Mouse (Mus musculus) G1E (cell line): ENCODE data around the gene E2f1. TPM values are rescaled to one million over a fixed set of nuclear protein-coding genes. Genes with fewer than 3 reads are reported as not detected.

ENCODE experiments used
- ATAC-seq: 2 replicates; pipeline ENCODE4 v1.8.0; 2016; ENCODE audit warnings: mild to moderate bottlenecking; ENCODE audit not compliant: insufficient number of reproducible peaks, poor library complexity, low FRiP score, severe bottlenecking; ENCODE audit errors: extremely low read depth
- DNase-seq: peaks from one replicate; pipeline ENCODE4 v3.0.0; 2012; ENCODE audit warnings: low spot score
- H3K27me3 ChIP-seq: 2 replicates; pipeline ENCODE4 v1.6.1; 2012; ENCODE audit warnings: mild to moderate bottlenecking, low read length, inconsistent platforms; ENCODE audit not compliant: insufficient read depth
- H3K36me3 ChIP-seq: replicated peaks from 2 replicates; pipeline ENCODE3; 2012; ENCODE audit warnings: mild to moderate bottlenecking, inconsistent platforms
- H3K4me1 ChIP-seq: 2 replicates; pipeline ENCODE4 v1.6.1; 2012; ENCODE audit warnings: low read depth, low read length, inconsistent platforms, mixed read lengths; ENCODE audit not compliant: insufficient read depth
- H3K4me3 ChIP-seq: 2 replicates; pipeline ENCODE4 v1.5.1; 2012; ENCODE audit warnings: low read depth, mild to moderate bottlenecking, inconsistent platforms, low read length, moderate library complexity, mixed read lengths
- H3K9me3 ChIP-seq: replicated peaks from 2 replicates; pipeline ENCODE4 v1.6.1; 2012; ENCODE audit warnings: inconsistent platforms
- CTCF ChIP-seq: IDR thresholded peaks from 2 replicates; pipeline ENCODE4 v1.5.1; 2012; ENCODE audit warnings: low read depth, low read length, inconsistent platforms, mixed read lengths
- GATA1 ChIP-seq: IDR thresholded peaks from 2 replicates; pipeline ENCODE4 v1.6.1; 2012; ENCODE audit warnings: borderline replicate concordance, low read length, inconsistent platforms, mixed read lengths
- GATA2 ChIP-seq: IDR thresholded peaks from 2 replicates; pipeline ENCODE4 v1.6.1; 2012; ENCODE audit warnings: low read depth, low read length, inconsistent platforms, borderline replicate concordance
- POLR2AphosphoS5 ChIP-seq: IDR thresholded peaks from 2 replicates; pipeline ENCODE4 v1.6.1; 2012; ENCODE audit warnings: low read depth, low read length, inconsistent platforms; ENCODE audit not compliant: insufficient replicate concordance
- TAL1 ChIP-seq: conservative IDR thresholded peaks from 2 replicates; pipeline ENCODE4 v1.6.1; 2012; ENCODE audit warnings: low read depth, low read length, inconsistent platforms, mixed read lengths
- polyA plus RNA-seq: library from polyadenylated mRNA; stranded (reverse); fragments of >175 nt; gene quantifications from 2 replicates; pipeline ENCODE4 v1.2.3, GENCODE M21; 2012
- total RNA-seq, 2 experiments: library from RNA; stranded (forward) in 1 of 2; stranded (reverse) in 1 of 2; fragments of 200-1000 nt in 1 of 2; fragments of >200 nt in 1 of 2; fragmentation: Nextera tagmentation in 1 of 2; gene quantifications; 2 replicates each; pipeline ENCODE4 v1.2.3; 2014 to 2017

E2f1 gene
- total and polyA plus RNA-seq, 3 experiments = 13.9 to 93.1 (median 31.9) TPM

GRCm38 (mm10) chr2:154583906-154584872 is 14.5 kb upstream of the E2f1 start:
- Histone ChIP-seq H3K4me3 (no peak overlapping the region; the same call in 1 of the 2 replicates), H3K4me1 (peaks cover 40% of the 10 kb centered on the region), H3K9me3 (no peaks in the 10 kb centered on the region), H3K27me3 (no peaks in the 10 kb centered on the region; the same call in 1 of the 2 replicates), H3K36me3 (peaks cover 24% of the 10 kb centered on the region)
- TF ChIP-seq POLR2AphosphoS5 (no peak), TAL1 (peak; percentile 34; the same call in 1 of the 2 replicates), GATA2 (no peak)
- ATAC-seq = peak; percentile 86
- peak; percentile 60 for DNase-seq

GRCm38 (mm10) chr2:154581421-154581820 is 11.7 kb upstream of the E2f1 start:
- peaks cover 40% of the 10 kb centered on the region for H3K4me1 ChIP-seq
- no peaks in the 10 kb centered on the region for H3K9me3 ChIP-seq
- DNase-seq = no peak
- TF ChIP-seq CTCF (no peak), TAL1 (no peak), POLR2AphosphoS5 (no peak), GATA2 (no peak), GATA1 (no peak)
- no peak overlapping the region for H3K4me3 ChIP-seq
- no peak for ATAC-seq
- H3K36me3 ChIP-seq = peaks cover 4% of the 10 kb centered on the region
- no peaks in the 10 kb centered on the region; the same call in 1 of the 2 replicates for H3K27me3 ChIP-seq

GRCm38 (mm10) chr2:154580586-154580985 is 10.9 kb upstream of the E2f1 start:
- ATAC-seq (no peak), DNase-seq (no peak)
- TF ChIP-seq TAL1 = no peak
- no peak for TF ChIP-seq CTCF
- TF ChIP-seq POLR2AphosphoS5 = no peak
- TF ChIP-seq GATA1 = no peak
- TF ChIP-seq GATA2 = no peak
- peaks cover 40% of the 10 kb centered on the region for H3K4me1 ChIP-seq
- H3K4me3 ChIP-seq = no peak overlapping the region
- no peaks in the 10 kb centered on the region; the same call in 1 of the 2 replicates for H3K27me3 ChIP-seq
- H3K36me3 ChIP-seq = no peaks in the 10 kb centered on the region
- H3K9me3 ChIP-seq = no peaks in the 10 kb centered on the region

GRCm38 (mm10) chr2:154577744-154578067 is 8.0 kb upstream of the E2f1 start:
- Histone ChIP-seq H3K4me3 (no peak overlapping the region), H3K36me3 (no peaks in the 10 kb centered on the region), H3K9me3 (no peaks in the 10 kb centered on the region), H3K4me1 (peaks cover 28% of the 10 kb centered on the region), H3K27me3 (no peaks in the 10 kb centered on the region; the same call in 1 of the 2 replicates)
- no peak for TF ChIP-seq CTCF
- TF ChIP-seq POLR2AphosphoS5 = no peak
- TF ChIP-seq TAL1 = no peak
- ATAC-seq (no peak), DNase-seq (no peak)

- H3K27me3 ChIP-seq = no peaks in the 10 kb centered on the region; the same call in 1 of the 2 replicates
- ATAC-seq (no peak), DNase-seq (no peak)
- no peak overlapping the region for H3K4me3 ChIP-seq
- H3K4me1 ChIP-seq = peaks cover 27% of the 10 kb centered on the region
- no peaks in the 10 kb centered on the region for H3K9me3 ChIP-seq
- no peaks in the 10 kb centered on the region for H3K36me3 ChIP-seq
- TF ChIP-seq POLR2AphosphoS5 (no peak), GATA1 (no peak), CTCF (no peak), TAL1 (no peak), GATA2 (no peak)
Measured at GRCm38 (mm10) chr2:154576876-154577743, 7.4 kb upstream of the E2f1 start.

GRCm38 (mm10) chr2:154574271-154574670 is 4.6 kb upstream of the E2f1 start:
- DNase-seq = no peak
- H3K4me3 ChIP-seq = no peak overlapping the region

More at GRCm38 (mm10) chr2:154574271-154574670, 4.6 kb upstream of the E2f1 start:
- no peak for ATAC-seq
- H3K4me1 ChIP-seq = peaks cover 43% of the 10 kb centered on the region
- no peaks in the 10 kb centered on the region; the same call in 1 of the 2 replicates for H3K27me3 ChIP-seq
- no peaks in the 10 kb centered on the region for H3K9me3 ChIP-seq
- TF ChIP-seq GATA2 (no peak), CTCF (no peak), TAL1 (no peak), GATA1 (no peak), POLR2AphosphoS5 (no peak)
- no peaks in the 10 kb centered on the region for H3K36me3 ChIP-seq
